Mouse (Mus musculus): ENCODE measurements around the gene Acads. TPM values are rescaled to one million over a fixed set of nuclear protein-coding genes. Genes with fewer than 3 reads are reported as not detected.

Gene Acads
- polyA plus RNA-seq, 1 experiment, result 101 TPM

GRCm38 (mm10) chr5:115139124-115139523 is 20.0 kb upstream of the Acads start:
- no peaks in the 10 kb centered on the region for H3K36me3 ChIP-seq (ENCODE audit: control insufficient read depth, insufficient read depth, low read length)
- H3K27me3 ChIP-seq (ENCODE audit: control insufficient read depth, insufficient read depth, low read length), result no peaks in the 10 kb centered on the region
- H3K27ac ChIP-seq (ENCODE audit: control insufficient read depth, insufficient read depth, low read length), result no peak overlapping the region
- no peak for DNase-seq
- peaks cover 2% of the 10 kb centered on the region for H3K4me1 ChIP-seq (replicated peaks; ENCODE audit: control insufficient read depth, insufficient read depth, low read length)
- no peak overlapping the region for H3K4me3 ChIP-seq (ENCODE audit: control insufficient read depth, insufficient read depth, low read length)
- no peak for TF ChIP-seq POLR2A (IDR thresholded peaks at IDR 0.05; ENCODE audit: control insufficient read depth, extremely low read depth, insufficient read depth, low read length, poor library complexity)
- TF ChIP-seq CTCF (IDR thresholded peaks at IDR 0.05; ENCODE audit: borderline replicate concordance, control insufficient read depth, extremely low read depth, insufficient read depth, low read length, poor library complexity), result no peak
- WGBS, result 89% methylated on average over 4 of the region's 4 CpGs

GRCm38 (mm10) chr5:115134234-115135165 is 15.4 kb upstream of the Acads start, which contains the start of gene Unc119b:
Gene Unc119b, minus strand, starts transcription at chr5:115134975.
- peak; percentile 93 for DNase-seq
- Histone ChIP-seq H3K27ac (ENCODE audit: control insufficient read depth, insufficient read depth, low read length) (no peak within 1 kb of the TSS), H3K4me1 (replicated peaks; ENCODE audit: control insufficient read depth, insufficient read depth, low read length) (peaks cover 22% of the 10 kb centered on the region), H3K27me3 (ENCODE audit: control insufficient read depth, insufficient read depth, low read length) (no peaks in the 10 kb centered on the region), H3K36me3 (ENCODE audit: control insufficient read depth, insufficient read depth, low read length) (no peaks in the 10 kb centered on the region), H3K4me3 (ENCODE audit: control insufficient read depth, insufficient read depth, low read length) (peak within 1 kb of the TSS; percentile 90)
- under 1% methylated on average over 81 of the region's 81 CpGs for WGBS
- TF ChIP-seq POLR2A (IDR thresholded peaks at IDR 0.05; ENCODE audit: control insufficient read depth, extremely low read depth, insufficient read depth, low read length, poor library complexity) (peak; percentile 40; the same call in 1 of the 2 replicates), CTCF (IDR thresholded peaks at IDR 0.05; ENCODE audit: borderline replicate concordance, control insufficient read depth, extremely low read depth, insufficient read depth, low read length, poor library complexity) (no peak)

DNA sequence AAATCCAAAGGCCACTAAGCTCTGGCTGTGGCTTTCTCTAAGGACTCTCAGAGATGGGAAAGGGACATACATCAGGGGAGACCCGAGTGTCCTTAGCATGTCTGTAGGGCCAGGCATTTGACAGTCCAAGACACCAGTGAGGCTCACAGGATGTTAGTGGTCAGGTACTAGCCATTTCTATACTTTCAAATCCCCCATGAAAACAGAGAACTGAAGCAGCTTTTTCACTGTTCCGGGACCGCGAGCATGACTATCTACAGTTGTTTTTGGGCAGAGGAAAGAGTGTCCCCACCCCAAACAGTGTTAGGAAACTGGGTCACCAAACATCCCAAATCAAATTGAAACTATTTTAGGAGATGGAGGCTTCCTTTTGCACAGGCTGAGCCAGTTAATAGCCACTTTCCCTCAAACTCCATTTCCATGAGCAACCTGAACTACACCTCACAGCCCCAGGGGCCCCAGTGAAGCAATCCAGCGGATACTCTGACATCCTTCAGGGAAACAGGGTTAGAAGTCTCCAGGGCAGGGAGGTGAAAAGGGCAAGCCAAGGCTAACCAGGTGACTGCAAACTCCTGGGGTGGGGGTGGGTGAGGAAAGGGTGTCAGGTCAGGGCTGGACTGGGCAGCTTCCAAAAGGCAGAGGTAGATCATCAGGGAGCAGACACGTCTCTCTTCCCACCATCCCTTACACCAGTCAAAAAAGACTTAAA is 14.4 kb upstream of the Acads start:
- Histone ChIP-seq H3K4me1 (replicated peaks; ENCODE audit: control insufficient read depth, insufficient read depth, low read length) (peaks cover 22% of the 10 kb centered on the region), H3K27me3 (ENCODE audit: control insufficient read depth, insufficient read depth, low read length) (no peaks in the 10 kb centered on the region), H3K36me3 (ENCODE audit: control insufficient read depth, insufficient read depth, low read length) (no peaks in the 10 kb centered on the region), H3K27ac (ENCODE audit: control insufficient read depth, insufficient read depth, low read length) (peak overlapping the region; percentile 26; the same call in 1 of the 2 replicates), H3K4me3 (ENCODE audit: control insufficient read depth, insufficient read depth, low read length) (peak overlapping the region; percentile 20)
- 54% methylated on average over 6 of the region's 6 CpGs for WGBS
- DNase-seq, result no peak
- TF ChIP-seq CTCF (IDR thresholded peaks at IDR 0.05; ENCODE audit: borderline replicate concordance, control insufficient read depth, extremely low read depth, insufficient read depth, low read length, poor library complexity) (no peak), POLR2A (IDR thresholded peaks at IDR 0.05; ENCODE audit: control insufficient read depth, extremely low read depth, insufficient read depth, low read length, poor library complexity) (no peak)

DNA sequence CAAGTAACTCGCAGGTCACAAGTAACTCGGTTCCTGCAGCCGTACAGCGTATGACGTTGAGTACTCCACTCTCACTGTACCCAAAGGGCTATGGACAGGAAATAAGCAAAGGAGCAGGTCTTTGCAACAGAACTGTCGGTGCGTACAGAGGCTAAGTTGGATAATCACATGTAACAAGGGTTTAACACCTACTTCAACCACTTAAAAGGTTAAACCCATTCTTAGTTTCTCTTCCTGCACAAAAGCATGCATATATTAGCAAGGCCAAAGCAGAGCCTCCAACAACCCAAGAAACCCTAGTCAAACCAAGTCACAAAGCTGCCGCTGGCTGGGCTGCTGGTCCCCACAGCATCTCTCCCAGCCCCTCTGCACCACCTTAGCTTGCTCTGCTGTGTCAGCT is 13.3 kb upstream of the Acads start:
- Histone ChIP-seq H3K27me3 (ENCODE audit: control insufficient read depth, insufficient read depth, low read length) (no peaks in the 10 kb centered on the region), H3K36me3 (ENCODE audit: control insufficient read depth, insufficient read depth, low read length) (peaks cover 5% of the 10 kb centered on the region; the same call in 1 of the 2 replicates), H3K4me3 (ENCODE audit: control insufficient read depth, insufficient read depth, low read length) (no peak overlapping the region), H3K27ac (ENCODE audit: control insufficient read depth, insufficient read depth, low read length) (no peak overlapping the region), H3K4me1 (replicated peaks; ENCODE audit: control insufficient read depth, insufficient read depth, low read length) (peaks cover 23% of the 10 kb centered on the region)
- TF ChIP-seq POLR2A (IDR thresholded peaks at IDR 0.05; ENCODE audit: control insufficient read depth, extremely low read depth, insufficient read depth, low read length, poor library complexity) (no peak), CTCF (IDR thresholded peaks at IDR 0.05; ENCODE audit: borderline replicate concordance, control insufficient read depth, extremely low read depth, insufficient read depth, low read length, poor library complexity) (no peak)
- WGBS, result 85% methylated on average over 8 of the region's 8 CpGs
- DNase-seq, result no peak

- Histone ChIP-seq H3K4me1 (replicated peaks; ENCODE audit: control insufficient read depth, insufficient read depth, low read length) (peaks cover 36% of the 10 kb centered on the region), H3K36me3 (ENCODE audit: control insufficient read depth, insufficient read depth, low read length) (peaks cover 12% of the 10 kb centered on the region), H3K27me3 (ENCODE audit: control insufficient read depth, insufficient read depth, low read length) (no peaks in the 10 kb centered on the region), H3K27ac (ENCODE audit: control insufficient read depth, insufficient read depth, low read length) (no peak overlapping the region), H3K4me3 (ENCODE audit: control insufficient read depth, insufficient read depth, low read length) (no peak overlapping the region)
- 95% methylated on average over 6 of the region's 6 CpGs for WGBS
- DNase-seq, result no peak
- no peak for TF ChIP-seq CTCF (IDR thresholded peaks at IDR 0.05; ENCODE audit: borderline replicate concordance, control insufficient read depth, extremely low read depth, insufficient read depth, low read length, poor library complexity)
- TF ChIP-seq POLR2A (IDR thresholded peaks at IDR 0.05; ENCODE audit: control insufficient read depth, extremely low read depth, insufficient read depth, low read length, poor library complexity), result no peak
Measured at GRCm38 (mm10) chr5:115129328-115129727, 10.2 kb upstream of the Acads start.

- Histone ChIP-seq H3K4me1 (replicated peaks; ENCODE audit: control insufficient read depth, insufficient read depth, low read length) (peaks cover 20% of the 10 kb centered on the region), H3K27ac (ENCODE audit: control insufficient read depth, insufficient read depth, low read length) (0 out of 2 replicates have a peak overlapping the region, but pooled peaks have one; percentile 5), H3K36me3 (ENCODE audit: control insufficient read depth, insufficient read depth, low read length) (peaks cover 12% of the 10 kb centered on the region), H3K4me3 (ENCODE audit: control insufficient read depth, insufficient read depth, low read length) (no peak overlapping the region), H3K27me3 (ENCODE audit: control insufficient read depth, insufficient read depth, low read length) (no peaks in the 10 kb centered on the region)
- TF ChIP-seq POLR2A (IDR thresholded peaks at IDR 0.05; ENCODE audit: control insufficient read depth, extremely low read depth, insufficient read depth, low read length, poor library complexity), result no peak
- TF ChIP-seq CTCF (IDR thresholded peaks at IDR 0.05; ENCODE audit: borderline replicate concordance, control insufficient read depth, extremely low read depth, insufficient read depth, low read length, poor library complexity), result no peak
- DNase-seq, result no peak
- WGBS, result 95% methylated on average over 22 of the region's 22 CpGs
Measured at GRCm38 (mm10) chr5:115127421-115128179, 8.5 kb upstream of the Acads start.

All from thymus, adult 2 months (tissue).